Mouse (Mus musculus) liver, postnatal 0 days (tissue): Measurements from ENCODE around the gene Abca8a.

Experiments used
- CTCF ChIP-seq: sonication (generic); IDR thresholded peaks from 2 replicates; pipeline ENCODE4 v1.5.1; 2016; ENCODE audit warnings: antibody characterized with exemption, low read depth
- EP300 ChIP-seq: IDR thresholded peaks from 2 replicates; pipeline ENCODE4 v1.6.1; 2016; ENCODE audit warnings: antibody characterized with exemption, low read depth, mild to moderate bottlenecking

GRCm38 (mm10) chr11:110094236-110094635, 1.5 kb downstream of the Abca8a start:
- TF ChIP-seq CTCF (no peak), EP300 (no peak)
